Mouse (Mus musculus) liver, embryonic 14.5 days (tissue): ENCODE measurements at regions not wholly inside any gene's neighbourhood (a gene's known extent, or its start where the extent isn't known, plus 50 kb on each side); places are given as distances from the start of the nearest gene placed in this dataset.

Experiments used
- ATAC-seq: fragments of 200-750 bp; cut with Nextera tagmentation; 2 replicates; pipeline ENCODE4 v1.8.0; 2017; ENCODE audit warnings: moderate number of reproducible peaks, mild to moderate bottlenecking, moderate library complexity; ENCODE audit not compliant: insufficient read depth
- DNase-seq, 3 experiments: peaks; one replicate each; pipeline ENCODE4 v3.0.0-alpha.2; 2012 to 2013; ENCODE audit warnings: low read depth in 3 of 3, low spot score in 3 of 3
- H3K27ac ChIP-seq: fragments of 300-500 bp; sonication (generic); 2 replicates; pipeline ENCODE4 v1.5.1; 2014; ENCODE audit warnings: moderate library complexity, mild to moderate bottlenecking, control low read depth, inconsistent platforms
- H3K27me3 ChIP-seq: fragments of 300-500 bp; sonication (generic); 2 replicates; pipeline ENCODE4 v1.6.1; 2014; ENCODE audit warnings: mild to moderate bottlenecking, low read length, moderate library complexity; ENCODE audit not compliant: control insufficient read depth, insufficient read depth
- H3K36me3 ChIP-seq: fragments of 300-500 bp; sonication (generic); replicated peaks from 2 replicates; pipeline ENCODE4 v1.6.1; 2014; ENCODE audit warnings: low read depth; ENCODE audit not compliant: control insufficient read depth, insufficient read depth
- H3K4me1 ChIP-seq, 2 experiments: fragments of 200-500 bp in 1 of 2; fragments of 300-500 bp in 1 of 2; sonication (generic) in 1 of 2; replicated peaks; 2 replicates each; pipeline ENCODE4 v1.6.1; 2012 to 2014; ENCODE audit warnings: antibody characterized with exemption in 1 of 2, inconsistent platforms in 1 of 2, low read length in 1 of 2; ENCODE audit not compliant: control insufficient read depth in 2 of 2, insufficient read depth in 2 of 2
- H3K4me2 ChIP-seq: fragments of 300-500 bp; sonication (generic); 2 replicates; pipeline ENCODE4 v1.6.1; 2014; ENCODE audit warnings: low read depth, mild to moderate bottlenecking, control low read depth, moderate library complexity
- H3K4me3 ChIP-seq, 2 experiments: fragments of 200-500 bp in 1 of 2; fragments of 300-500 bp in 1 of 2; sonication (generic) in 1 of 2; 2 replicates each; pipeline ENCODE4 v1.5.1; 2012 to 2014; ENCODE audit warnings: low read depth in 2 of 2, low read length in 2 of 2, mild to moderate bottlenecking in 2 of 2, control low read depth in 1 of 2, inconsistent platforms in 1 of 2, moderate library complexity in 1 of 2; ENCODE audit not compliant: insufficient read depth in 1 of 2
- H3K9ac ChIP-seq: fragments of 300-500 bp; sonication (generic); replicated peaks from 2 replicates; pipeline ENCODE4 v1.6.1; 2014; ENCODE audit warnings: mild to moderate bottlenecking, control low read depth, moderate library complexity
- H3K9me3 ChIP-seq: fragments of 300-500 bp; sonication (generic); 2 replicates; pipeline ENCODE4 v1.6.1; 2016; ENCODE audit warnings: low read length, mixed read lengths; ENCODE audit not compliant: control insufficient read depth
- CTCF ChIP-seq: IDR thresholded peaks from 2 replicates; pipeline ENCODE4 v1.5.1; 2016; ENCODE audit warnings: antibody characterized with exemption, low read depth, control low read depth
- EP300 ChIP-seq: IDR thresholded peaks from 2 replicates; pipeline ENCODE4 v1.6.1; 2016; ENCODE audit warnings: antibody characterized with exemption, low read depth
- WGBS: fragments of 180-500 bp; shearing (Covaris S2); extraction: QIAGEN DNeasy Blood & Tissue Kit; methylation state at CpG from one replicate; pipeline ENCODE4 v1.1.7; 2014; ENCODE audit not compliant: insufficient replicate concordance; 5-methylcytosine and 5-hydroxymethylcytosine counted together

DNA sequence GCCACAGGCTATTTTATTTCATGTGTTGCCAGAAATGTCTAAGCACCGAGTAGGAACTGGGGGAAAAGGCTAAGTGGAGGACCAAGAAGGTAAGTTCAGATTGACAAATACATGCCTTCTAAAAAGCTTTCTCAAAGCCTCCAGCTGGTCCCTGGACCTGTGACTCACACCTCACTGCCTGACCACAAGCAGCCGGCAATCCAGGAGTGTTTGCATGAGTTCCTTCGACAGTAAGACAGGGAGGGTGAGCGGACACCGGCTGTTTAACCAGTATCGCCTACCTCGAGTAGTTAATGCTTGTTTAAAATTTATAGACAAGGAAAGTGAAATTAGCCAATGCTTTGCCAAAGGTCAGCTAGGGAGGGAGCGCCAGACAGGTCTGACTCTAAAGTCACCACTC lies 80.1 kb downstream of the Gm33543 start:
- Histone ChIP-seq H3K36me3 (no peaks in the 10 kb centered on the region), H3K4me2 (no peak overlapping the region), H3K9me3 (no peaks in the 10 kb centered on the region), H3K4me3 (no peak overlapping the region), H3K27ac (no peak overlapping the region), H3K4me1 (no peaks in the 10 kb centered on the region), H3K9ac (no peak overlapping the region), H3K27me3 (no peaks in the 10 kb centered on the region)
- TF ChIP-seq EP300: no peak
- no peak for TF ChIP-seq CTCF
- 49% methylated on average over 8 of the region's 8 CpGs for WGBS
- ATAC-seq: no peak
- no peak for DNase-seq

GRCm38 (mm10) chr10:95761969-95762368 lies 80.8 kb downstream of the Gm33543 start:
- Histone ChIP-seq H3K4me1 (no peaks in the 10 kb centered on the region), H3K27me3 (no peaks in the 10 kb centered on the region), H3K4me3 (no peak overlapping the region), H3K4me2 (no peak overlapping the region), H3K9me3 (no peaks in the 10 kb centered on the region), H3K36me3 (no peaks in the 10 kb centered on the region), H3K9ac (no peak overlapping the region), H3K27ac (no peak overlapping the region)
- no peak for TF ChIP-seq CTCF
- TF ChIP-seq EP300: no peak
- WGBS: 66% methylated on average over 4 of the region's 4 CpGs
- no peak for ATAC-seq
- no peak for DNase-seq

DNA sequence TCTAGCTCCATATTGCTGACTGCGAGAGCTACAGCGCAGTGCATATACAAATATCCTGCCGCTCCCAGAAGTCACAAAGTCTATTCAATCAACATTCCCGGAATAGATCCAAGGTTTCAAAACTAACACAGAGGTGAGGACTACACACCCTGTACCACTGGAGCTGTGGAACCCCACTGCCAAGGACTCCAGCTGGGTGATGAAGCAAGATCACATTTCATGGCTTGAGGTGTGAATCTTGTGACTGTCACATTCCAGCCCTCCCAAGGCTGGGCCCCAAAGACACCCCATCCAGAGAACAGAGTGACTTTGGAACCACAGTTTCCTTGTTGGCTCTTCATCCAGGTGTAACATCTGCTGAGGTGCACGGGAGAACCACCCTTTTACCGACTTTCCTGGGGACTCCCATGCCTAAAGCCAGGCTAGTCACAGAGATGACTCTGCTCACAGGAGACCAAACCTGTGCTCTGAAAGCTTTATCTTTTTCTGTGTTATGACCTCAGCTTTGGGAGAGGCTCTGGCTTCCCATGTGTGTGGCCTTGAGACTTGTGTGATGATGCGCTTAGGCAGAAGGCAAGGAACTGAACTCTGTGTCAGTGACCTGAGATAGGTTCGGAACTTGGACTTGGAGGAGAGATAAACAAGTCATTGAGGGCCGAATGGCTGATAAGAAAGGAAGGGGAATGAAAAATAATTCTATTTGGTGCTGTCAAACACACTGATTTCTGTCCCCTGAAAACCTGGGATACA lies 82.4 kb downstream of the Gm33543 start:
- H3K4me1 ChIP-seq: no peaks in the 10 kb centered on the region
- no peak overlapping the region for H3K4me3 ChIP-seq
- H3K27ac ChIP-seq: no peak overlapping the region
- TF ChIP-seq EP300 (no peak), CTCF (no peak)
- H3K9ac ChIP-seq: no peak overlapping the region
- 56% methylated on average over 9 of the region's 9 CpGs for WGBS
- no peak overlapping the region for H3K4me2 ChIP-seq
- H3K9me3 ChIP-seq: no peaks in the 10 kb centered on the region
- no peaks in the 10 kb centered on the region for H3K27me3 ChIP-seq
- no peak for DNase-seq
- no peaks in the 10 kb centered on the region for H3K36me3 ChIP-seq
- ATAC-seq: no peak

DNA sequence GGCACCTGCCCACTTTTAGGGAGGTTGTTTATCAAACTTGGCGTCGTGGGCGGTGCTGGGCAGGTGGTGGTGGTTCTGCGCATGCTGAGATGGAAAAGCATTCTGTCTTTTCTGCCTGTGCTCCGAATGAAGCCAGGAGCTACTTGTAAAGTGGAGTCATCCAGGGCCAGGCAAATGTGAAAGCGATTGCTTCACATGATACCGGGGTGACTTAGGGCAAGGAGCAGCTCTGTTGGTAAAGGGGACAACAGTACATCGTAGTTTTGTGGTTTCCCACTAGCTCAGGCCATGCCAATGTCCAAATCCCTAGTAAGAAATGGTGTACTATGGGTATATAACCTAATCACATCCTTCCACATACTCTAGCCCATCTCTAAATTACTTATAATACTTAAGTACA lies 84.5 kb downstream of the Gm33543 start:
- H3K4me1 ChIP-seq: no peaks in the 10 kb centered on the region
- DNase-seq (no peak), ATAC-seq (no peak)
- H3K27me3 ChIP-seq: no peaks in the 10 kb centered on the region
- H3K36me3 ChIP-seq: no peaks in the 10 kb centered on the region
- no peak overlapping the region for H3K27ac ChIP-seq
- H3K4me2 ChIP-seq: no peak overlapping the region
- H3K9ac ChIP-seq: no peak overlapping the region
- H3K9me3 ChIP-seq: no peaks in the 10 kb centered on the region
- no peak overlapping the region for H3K4me3 ChIP-seq
- 68% methylated on average over 8 of the region's 8 CpGs for WGBS
- TF ChIP-seq EP300 (no peak), CTCF (no peak)

DNA sequence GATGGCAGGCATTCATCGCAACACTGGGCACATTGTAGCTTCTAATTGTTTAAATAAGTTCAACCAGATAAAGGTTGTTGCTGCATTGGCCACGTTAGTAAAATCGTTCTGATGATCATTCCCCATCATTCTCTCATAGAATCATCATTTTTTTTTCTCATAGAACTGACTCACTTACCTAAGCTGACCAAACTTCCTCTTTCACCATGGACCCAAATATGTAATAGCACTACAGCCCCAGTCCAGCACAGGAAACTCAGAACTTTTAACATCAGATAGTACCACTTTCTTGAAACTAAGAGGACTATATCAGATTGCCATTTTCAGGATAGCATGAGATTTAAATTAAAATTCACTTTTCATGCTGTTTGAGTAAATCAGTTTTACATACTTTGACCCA lies 82.2 kb upstream of the Anapc15-ps start:
- Histone ChIP-seq H3K27ac (no peak overlapping the region), H3K4me1 (no peaks in the 10 kb centered on the region), H3K9ac (no peak overlapping the region), H3K27me3 (no peaks in the 10 kb centered on the region), H3K4me2 (no peak overlapping the region), H3K4me3 (no peak overlapping the region), H3K9me3 (no peaks in the 10 kb centered on the region), H3K36me3 (no peaks in the 10 kb centered on the region)
- no peak for TF ChIP-seq CTCF
- TF ChIP-seq EP300: no peak
- DNase-seq: no peak
- ATAC-seq: no peak
- 67% methylated on average over 3 of the region's 3 CpGs for WGBS
